Mouse (Mus musculus): ENCODE measurements around the gene Arxes1. TPM values are rescaled to one million over a fixed set of nuclear protein-coding genes. Genes with fewer than 3 reads are reported as not detected.

Gene Arxes1
- total RNA-seq, 2 experiments from 2014 or later, result 0.81 to 0.86 TPM

Other genes with a start within 250 kb of the Arxes1 start
- 10 to 100 TPM; 11.1 to 18.1 TPM for gene Bhlhb9, start 235.8 kb upstream of the Arxes1 start, total RNA-seq (2021)
- 1 to 10 TPM; 1.2 to 3.6 TPM for gene Gprasp2, start 194.3 kb upstream of the Arxes1 start, total RNA-seq (2021)
- 1 to 10 TPM; 2.0 to 3.0 TPM for gene Arxes2, start 39.5 kb upstream of the Arxes1 start, total RNA-seq (2021)
- under 1 TPM in 1 of 2 experiments, not detected in 1; 0.29 TPM for gene Bex2, start 34.9 kb downstream of the Arxes1 start, total RNA-seq (2021)
- gene Nxf3, start 51.9 kb downstream of the Arxes1 start, total RNA-seq (2021), result under 1 TPM in 1 of 2 experiments, not detected in 1; 0.22 TPM
- 1 to 10 TPM in 1 of 2 experiments, under 1 TPM in 1; 0.83 to 1.1 TPM for gene Bex4, start 105.6 kb downstream of the Arxes1 start, total RNA-seq (2021)
- 10 to 100 TPM; 20.6 to 23.8 TPM for gene Tceal8, start 139.0 kb downstream of the Arxes1 start, total RNA-seq (2021)
- gene Tceal5, start 170.5 kb downstream of the Arxes1 start, total RNA-seq (2021), result under 1 TPM; 0.50 to 0.94 TPM
- gene Tceal7, start 181.4 kb downstream of the Arxes1 start, total RNA-seq (2021), result 1 to 10 TPM in 1 of 2 experiments, under 1 TPM in 1; 0.95 to 1.3 TPM
- 1 to 10 TPM; 2.0 to 3.6 TPM for gene Bex1, start 182.1 kb downstream of the Arxes1 start, total RNA-seq (2021)
- 10 to 100 TPM; 31.2 to 36.5 TPM for gene Tceal9, start 211.7 kb downstream of the Arxes1 start, total RNA-seq (2021)
- 10 to 100 TPM; 12.2 to 17.1 TPM for gene Bex3, start 236.9 kb downstream of the Arxes1 start, total RNA-seq (2021)